Mouse (Mus musculus) kidney, adult 2 months (tissue): ENCODE results near the gene Marveld1.

Experiments used
- CTCF ChIP-seq: fragments of 200-500 bp; conservative IDR thresholded peaks from 2 replicates; pipeline ENCODE4 v1.5.1; 2011; ENCODE audit warnings: low read depth, mild to moderate bottlenecking, control low read depth, low read length, moderate library complexity, mixed read lengths; ENCODE audit not compliant: insufficient read depth, insufficient read length
- POLR2A ChIP-seq: fragments of 200-500 bp; IDR thresholded peaks from one replicate; pipeline ENCODE4 v1.6.1; 2011; ENCODE audit warnings: low read depth, low read length, control low read depth

DNA sequence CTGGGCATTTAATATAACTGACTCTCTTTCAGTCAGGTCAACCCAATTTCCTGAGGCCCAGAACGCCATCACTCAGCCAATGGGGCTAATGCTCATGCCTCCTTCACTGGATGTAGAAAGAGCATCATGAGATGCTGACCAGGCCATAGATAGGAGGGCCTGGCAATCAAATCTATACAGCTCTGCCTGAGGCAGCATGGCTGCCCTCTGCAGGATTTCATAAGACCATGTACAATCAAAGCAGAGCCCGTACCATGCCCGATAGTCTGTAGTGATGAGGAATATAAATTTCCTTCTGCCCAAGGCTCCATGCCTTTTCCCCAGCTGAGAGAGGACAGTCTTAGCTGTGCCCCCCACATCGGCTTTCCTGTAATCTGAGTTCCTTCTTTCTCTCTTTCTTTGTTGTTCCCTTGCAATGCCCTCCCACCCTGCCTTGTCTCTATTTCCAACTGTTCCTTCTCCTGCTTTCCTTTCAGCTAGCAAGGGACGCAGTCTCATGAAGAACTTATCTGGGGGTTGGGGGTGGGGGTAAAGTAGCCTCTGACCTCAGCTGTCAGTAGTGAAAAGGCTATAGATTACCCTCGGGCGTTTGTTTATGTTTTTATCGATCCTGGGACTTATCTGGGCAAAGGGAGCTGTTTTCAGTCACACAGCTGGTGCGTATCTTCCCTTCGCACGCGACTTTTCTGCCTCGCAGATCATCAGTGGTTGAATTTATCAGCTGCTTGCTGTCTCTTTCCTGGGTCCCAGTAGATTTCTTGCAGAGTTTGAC lies 11.2 kb downstream of the Marveld1 start:
- TF ChIP-seq CTCF (no peak), POLR2A (no peak)
